32 mouse cellular contexts compared by ENCODE assay signal in genomic region chr3:50619061-50619460, GRCm38 (mm10).
DNase-seq lines count a peak whose midpoint lies in the region; ATAC-seq and TF ChIP-seq lines count a peak whose summit lies in the region.
"Had no signal": no experiment of that assay in that cellular context is flagged by ENCODE, and none has a peak within 500 bp of the region (broad histone marks: within the 10 kb centered on the region; RNA-seq: fewer than 3 reads in every experiment).

No protein-coding gene starts in this region.

- H3K9ac ChIP-seq in MEL (ENCODE audit: control insufficient read depth, low read depth, low read length, poor library complexity, severe bottlenecking), result no peak overlapping the region
- H3K9ac ChIP-seq: embryonic facial prominence, embryonic 13.5 days; forebrain, embryonic 13.5 days; heart, embryonic 12.5 days; heart, embryonic 15.5 days; hindbrain, embryonic 13.5 days had no signal

- intact Hi-C loops in gastrocnemius, postnatal 14 days (cut with DNase I; ENCODE audit: low total_unique reads), result no loop called here

- H3K9me3 ChIP-seq in MEL (replicated peaks; ENCODE audit: insufficient read depth, low read length), result no peaks in the 10 kb centered on the region
- H3K9me3 ChIP-seq: embryonic facial prominence, embryonic 10.5 days; embryonic facial prominence, embryonic 13.5 days; forebrain, embryonic 10.5 days; forebrain, embryonic 13.5 days; G1E; heart, embryonic 12.5 days; heart, embryonic 15.5 days; hindbrain, embryonic 10.5 days; hindbrain, embryonic 13.5 days had no signal

- peaks cover 0 to 25% of the 10 kb centered on the region in 2 experiments; a peak in 2 of 4 replicates for H3K36me3 ChIP-seq in MEL (ENCODE audit: control insufficient read depth in 1 of 2, insufficient read depth in 2 of 2, low read length in 2 of 2)
- H3K36me3 ChIP-seq: embryonic facial prominence, embryonic 10.5 days; embryonic facial prominence, embryonic 13.5 days; forebrain, embryonic 10.5 days; G1E; heart, embryonic 12.5 days; heart, embryonic 15.5 days; hindbrain, embryonic 10.5 days; hindbrain, embryonic 13.5 days had no signal

- H3K27ac ChIP-seq in MEL (ENCODE audit: control insufficient read depth, low read depth, low read length), result no peak overlapping the region
- H3K27ac ChIP-seq: embryonic facial prominence, embryonic 10.5 days; embryonic facial prominence, embryonic 13.5 days; forebrain, embryonic 10.5 days; forebrain, embryonic 13.5 days; gastrocnemius, adult 2 months; heart, embryonic 15.5 days; hindbrain, embryonic 10.5 days; hindbrain, embryonic 13.5 days; hindbrain, postnatal 0 days had no signal

- no peak for TF ChIP-seq POLR2A in MEL (IDR thresholded peaks at IDR 0.05; ENCODE audit: control insufficient read depth in 1 of 2, insufficient read depth in 1 of 2, low read depth in 1 of 2, low read length in 2 of 2, poor library complexity in 1 of 2)

- no peak for TF ChIP-seq RAD21 in MEL (IDR thresholded peaks at IDR 0.05; ENCODE audit: low read depth, low read length)

- H3K79me2 ChIP-seq in MEL (ENCODE audit: control insufficient read depth, insufficient read depth, low read length, poor library complexity), result no peaks in the 10 kb centered on the region

- ATAC-seq in erythroblast, adult 5-6 weeks (replicated peaks; ENCODE audit: low FRiP score, poor library complexity, severe bottlenecking), result no peak
- ATAC-seq: forebrain, embryonic 13.5 days; forebrain, embryonic 16.5 days; hindbrain, postnatal 0 days had no signal

- no peak for TF ChIP-seq EP300 in MEL (IDR thresholded peaks at IDR 0.05; ENCODE audit: low read depth in 1 of 2, low read length in 2 of 2)

- no peaks in the 10 kb centered on the region for H3K27me3 ChIP-seq in MEL (ENCODE audit: control insufficient read depth in 1 of 2, insufficient read depth in 2 of 2, low read length in 2 of 2)
- H3K27me3 ChIP-seq: CH12.LX; embryonic facial prominence, embryonic 13.5 days; forebrain, embryonic 13.5 days; heart, embryonic 12.5 days; heart, embryonic 15.5 days; hindbrain, embryonic 13.5 days had no signal

- no peak overlapping the region for H3K4me3 ChIP-seq in MEL (ENCODE audit: control insufficient read depth in 1 of 2, insufficient read depth in 1 of 2, low read depth in 2 of 2, low read length in 2 of 2)
- H3K4me3 ChIP-seq: embryonic facial prominence, embryonic 10.5 days; embryonic facial prominence, embryonic 13.5 days; forebrain, embryonic 10.5 days; forebrain, embryonic 13.5 days; gastrocnemius, adult 2 months; heart, embryonic 12.5 days; heart, embryonic 15.5 days; hindbrain, embryonic 10.5 days; hindbrain, embryonic 13.5 days had no signal

- peaks cover 7 to 18% of the 10 kb centered on the region in 2 experiments for H3K4me1 ChIP-seq in MEL (ENCODE audit: control insufficient read depth in 1 of 2, insufficient read depth in 2 of 2, low read length in 2 of 2)
- H3K4me1 ChIP-seq: embryonic facial prominence, embryonic 10.5 days; embryonic facial prominence, embryonic 13.5 days; forebrain, embryonic 10.5 days; forebrain, embryonic 13.5 days; heart, embryonic 12.5 days; heart, embryonic 15.5 days; hindbrain, embryonic 10.5 days; hindbrain, embryonic 13.5 days had no signal

- peak; percentile 31 for DNase-seq in MEL (ENCODE audit: low read depth, low spot score)
- peak; percentile 6 for DNase-seq in naive thymus-derived CD4-positive, alpha-beta T cell, adult 2 months (ENCODE audit: low read depth)
- DNase-seq in thymus, postnatal 0 days (ENCODE audit: low spot score), result peak; percentile 63
- DNase-seq in thymus, postnatal 25 days, result peak; percentile 61
- no peak for DNase-seq in lung, adult 18-20 months
- DNase-seq in frontal cortex, postnatal 36 days (ENCODE audit: low spot score in 2 of 2), result no peak
- DNase-seq in gastrocnemius, postnatal 14 days, result no peak
- DNase-seq: adrenal gland, adult 2 months; adrenal gland, postnatal 14 days; cerebellum, adult 11 months; cerebellum, adult 2 months; cerebellum, postnatal 10 days; cerebellum, postnatal 36 days; embryo, embryonic 11 days; gastrocnemius, adult 2 months; gastrocnemius, postnatal 25 days; heart, adult 18-20 months; heart, postnatal 10 days; heart, postnatal 36 days had no signal

- no peak for TF ChIP-seq CTCF in MEL (IDR thresholded peaks at IDR 0.05 in 2 of 3, conservative IDR thresholded peaks at IDR 0.05 in 1 of 3; ENCODE audit: control insufficient read depth in 1 of 3, insufficient read depth in 1 of 3, low read depth in 2 of 3, low read length in 3 of 3, poor library complexity in 1 of 3, severe bottlenecking in 1 of 3)

TF ChIP-seq in MEL, 35 proteins besides CTCF, POLR2A, EP300 and RAD21:
- TF ChIP-seq TBP (IDR thresholded peaks at IDR 0.05; ENCODE audit: low read depth, low read length) (no peak), UBTF (IDR thresholded peaks at IDR 0.05; ENCODE audit: borderline replicate concordance, insufficient read depth, low read depth, low read length) (no peak), E2F4 (IDR thresholded peaks at IDR 0.05; ENCODE audit: borderline replicate concordance, low read depth, low read length) (no peak), MAFK (IDR thresholded peaks at IDR 0.05; ENCODE audit: borderline replicate concordance, low read depth, low read length) (no peak), USF2 (IDR thresholded peaks at IDR 0.05; ENCODE audit: borderline replicate concordance in 1 of 2, insufficient read depth in 1 of 2, low read depth in 1 of 2, low read length in 2 of 2) (no peak), SMC3 (IDR thresholded peaks at IDR 0.05; ENCODE audit: low read depth, low read length) (no peak), ETS1 (IDR thresholded peaks at IDR 0.05; ENCODE audit: low read depth, low read length) (no peak)

Comparison
In these comparisons a context has a peak if more than half of its experiments do, and no peak if none do; other contexts are left out.
1. DNase-seq: peak in MEL (single experiment), naive thymus-derived CD4-positive, alpha-beta T cell, adult 2 months (single experiment), thymus, postnatal 0 days (single experiment) and thymus, postnatal 25 days (single experiment); none in lung, adult 18-20 months (0 of 2), frontal cortex, postnatal 36 days (0 of 2) and gastrocnemius, postnatal 14 days (single experiment).